12 mouse cellular contexts compared by ENCODE assay signal in the genomic region with DNA sequence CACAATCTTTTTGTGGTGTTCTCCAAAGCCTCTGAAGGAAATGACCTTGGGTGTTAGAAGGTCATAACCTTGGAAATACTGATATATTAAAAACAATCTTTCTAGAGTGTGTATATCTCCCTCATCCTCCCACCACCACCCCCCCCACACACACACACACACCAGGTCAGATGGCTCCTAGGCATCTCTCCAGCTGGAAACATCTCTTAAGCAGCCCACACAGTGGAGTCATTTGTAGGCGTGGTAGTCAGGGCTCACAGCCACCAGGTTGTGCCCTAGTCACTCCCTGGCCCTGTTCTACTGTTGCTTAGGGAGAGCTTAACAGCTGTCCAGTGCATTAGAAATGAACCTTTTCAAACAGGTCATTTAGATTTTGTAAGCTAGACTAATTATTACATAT.
DNase-seq lines count a peak whose midpoint lies in the region.
"Had no signal": no experiment of that assay in that cellular context is flagged by ENCODE, and none has a peak within 500 bp of the region (broad histone marks: within the 10 kb centered on the region; RNA-seq: fewer than 3 reads in every experiment).

No protein-coding gene starts in this region.

- H3K4me3 ChIP-seq in embryonic facial prominence, embryonic 10.5 days = no peak overlapping the region
- H3K4me3 ChIP-seq: forebrain, embryonic 15.5 days; liver, embryonic 15.5 days had no signal

- no peak overlapping the region for H3K27ac ChIP-seq in embryonic facial prominence, embryonic 10.5 days (replicated peaks)
- H3K27ac ChIP-seq: forebrain, embryonic 15.5 days; liver, embryonic 15.5 days had no signal

- DNase-seq in gastrocnemius, adult 18-20 months (ENCODE audit: low spot score) = peak; percentile 28
- no peak for DNase-seq in gastrocnemius, postnatal 4 days (ENCODE audit: low spot score in 2 of 2)
- peak; percentile 27 for DNase-seq in kidney, postnatal 10 days
- DNase-seq in kidney, adult 11 months = no peak
- DNase-seq in NIH3T3 (ENCODE audit: low read depth) = peak; percentile 57
- DNase-seq in heart, postnatal 4 days = peak; percentile 19
- DNase-seq in embryonic facial prominence, embryonic 10.5 days (ENCODE audit: low spot score) = no peak
- DNase-seq in frontal cortex, postnatal 14 days (ENCODE audit: low spot score in 2 of 2) = no peak
- DNase-seq: cerebellum, adult 2 months had no signal

- 83% methylated on average over 1 of the region's 1 CpGs for WGBS in embryonic facial prominence, embryonic 10.5 days

- no peaks in the 10 kb centered on the region for H3K9me3 ChIP-seq in embryonic facial prominence, embryonic 10.5 days
- H3K9me3 ChIP-seq: forebrain, embryonic 15.5 days; G1E; liver, embryonic 15.5 days had no signal

- H3K36me3 ChIP-seq in embryonic facial prominence, embryonic 10.5 days (replicated peaks) = peaks cover 86% of the 10 kb centered on the region

- H3K27me3 ChIP-seq in embryonic facial prominence, embryonic 10.5 days (replicated peaks; ENCODE audit: low read depth, poor library complexity, severe bottlenecking) = no peaks in the 10 kb centered on the region
- H3K27me3 ChIP-seq: forebrain, embryonic 15.5 days; liver, embryonic 15.5 days had no signal

- no peaks in the 10 kb centered on the region for H3K4me1 ChIP-seq in embryonic facial prominence, embryonic 10.5 days
- H3K4me1 ChIP-seq: forebrain, embryonic 15.5 days; liver, embryonic 15.5 days had no signal

Comparison
In these comparisons a context has a peak if more than half of its experiments do, and no peak if none do; other contexts are left out.
1. DNase-seq: peak in gastrocnemius, adult 18-20 months (single experiment), kidney, postnatal 10 days (single experiment), NIH3T3 (single experiment) and heart, postnatal 4 days (single experiment); none in gastrocnemius, postnatal 4 days (0 of 2), kidney, adult 11 months (single experiment), embryonic facial prominence, embryonic 10.5 days (single experiment) and frontal cortex, postnatal 14 days (0 of 2).